Mouse (Mus musculus): ENCODE data around the gene Parvb. TPM values are rescaled to one million over a fixed set of nuclear protein-coding genes. Genes with fewer than 3 reads are reported as not detected.

The Parvb gene
- total RNA-seq, 2 experiments from 2014 or later, result 32.4 to 89.7 TPM

- ATAC-seq (replicated peaks; ENCODE audit: low FRiP score, poor library complexity, severe bottlenecking), result no peak
Observed at GRCm38 (mm10) chr15:84313566-84313878, 81.7 kb downstream of the Parvb start.

DNA sequence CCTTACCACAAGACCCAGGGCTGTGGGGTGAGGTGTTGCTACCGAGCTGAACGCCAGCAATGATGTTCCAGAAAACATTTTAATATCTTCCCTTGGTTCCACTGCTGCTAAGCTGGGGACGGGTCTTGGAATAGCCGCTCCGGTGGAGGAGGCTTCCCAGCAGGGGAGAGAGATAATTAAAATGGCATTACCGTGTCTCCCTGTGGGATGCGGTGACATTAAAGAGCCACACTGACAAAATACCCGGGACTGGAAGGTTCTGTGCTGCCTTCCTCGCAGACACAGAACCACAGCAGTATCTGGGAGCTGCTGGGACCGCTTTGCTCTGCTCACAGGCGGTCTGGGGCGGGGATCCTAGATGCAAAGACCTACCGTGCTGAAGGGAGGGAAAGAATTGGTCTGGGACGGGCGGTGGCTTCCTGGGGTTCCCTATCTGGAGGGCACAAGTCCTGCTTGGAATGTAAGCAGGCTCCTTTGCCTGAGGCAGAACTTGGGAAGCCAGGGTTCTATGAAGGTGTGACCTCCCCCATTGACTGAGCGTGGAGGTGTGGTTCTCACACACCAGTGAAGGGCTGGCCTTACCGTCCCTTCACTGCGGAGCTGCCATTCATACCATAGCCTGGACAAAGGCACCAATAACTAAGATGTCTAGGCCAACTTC is 82.7 kb downstream of the Parvb start:
- no peak for ATAC-seq (replicated peaks; ENCODE audit: low FRiP score, poor library complexity, severe bottlenecking)

DNA sequence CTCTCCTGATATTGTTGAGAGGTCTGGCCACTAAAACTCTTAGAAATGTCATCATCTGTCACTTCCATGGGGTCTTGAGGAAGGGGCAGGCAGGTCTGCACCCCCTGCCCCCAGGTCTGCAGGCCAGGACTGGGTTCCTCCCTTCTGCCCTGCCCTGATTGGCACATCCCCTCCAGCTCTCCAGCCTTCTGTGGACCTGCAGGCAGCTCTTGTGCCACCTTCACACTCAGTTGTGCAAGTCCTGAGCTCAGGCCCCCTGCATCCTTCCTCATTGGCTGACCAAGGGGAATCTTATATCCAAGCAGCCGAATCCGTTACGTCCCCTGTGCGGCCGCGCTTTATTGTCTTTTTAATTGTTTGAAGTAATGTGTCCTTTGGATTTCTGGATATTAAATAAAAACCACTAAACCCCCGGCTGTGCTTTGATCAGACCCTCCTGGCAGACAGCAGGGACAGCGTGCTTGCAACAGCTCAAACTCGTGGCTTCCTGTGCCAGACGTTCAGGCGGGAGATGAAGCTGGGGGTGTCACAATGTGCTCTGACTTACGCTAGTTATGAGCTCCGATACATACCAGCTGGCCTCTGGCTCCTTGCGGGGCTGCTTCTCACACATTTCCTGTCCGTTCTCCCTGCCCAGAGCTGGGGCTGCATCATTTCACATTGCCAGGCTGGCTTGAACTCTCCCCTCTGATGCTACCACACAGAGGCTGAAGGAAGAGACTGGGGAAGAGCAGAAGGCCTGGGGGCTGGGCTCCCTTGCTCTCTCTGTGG is 83.6 kb downstream of the Parvb start:
- no peak for ATAC-seq (replicated peaks; ENCODE audit: low FRiP score, poor library complexity, severe bottlenecking)

GRCm38 (mm10) chr15:84319393-84319792 is 87.5 kb downstream of the Parvb start:
- no peak for ATAC-seq (replicated peaks; ENCODE audit: low FRiP score, poor library complexity, severe bottlenecking)

- ATAC-seq (replicated peaks; ENCODE audit: low FRiP score, poor library complexity, severe bottlenecking), result no peak
Observed at GRCm38 (mm10) chr15:84321544-84322174, 89.8 kb downstream of the Parvb start.

- no peak for ATAC-seq (replicated peaks; ENCODE audit: low FRiP score, poor library complexity, severe bottlenecking)
Observed at GRCm38 (mm10) chr15:84323966-84324869, 92.4 kb downstream of the Parvb start, which contains the start of gene Parvg. TSS of gene Parvg (plus strand) at chr15:84324026.

DNA sequence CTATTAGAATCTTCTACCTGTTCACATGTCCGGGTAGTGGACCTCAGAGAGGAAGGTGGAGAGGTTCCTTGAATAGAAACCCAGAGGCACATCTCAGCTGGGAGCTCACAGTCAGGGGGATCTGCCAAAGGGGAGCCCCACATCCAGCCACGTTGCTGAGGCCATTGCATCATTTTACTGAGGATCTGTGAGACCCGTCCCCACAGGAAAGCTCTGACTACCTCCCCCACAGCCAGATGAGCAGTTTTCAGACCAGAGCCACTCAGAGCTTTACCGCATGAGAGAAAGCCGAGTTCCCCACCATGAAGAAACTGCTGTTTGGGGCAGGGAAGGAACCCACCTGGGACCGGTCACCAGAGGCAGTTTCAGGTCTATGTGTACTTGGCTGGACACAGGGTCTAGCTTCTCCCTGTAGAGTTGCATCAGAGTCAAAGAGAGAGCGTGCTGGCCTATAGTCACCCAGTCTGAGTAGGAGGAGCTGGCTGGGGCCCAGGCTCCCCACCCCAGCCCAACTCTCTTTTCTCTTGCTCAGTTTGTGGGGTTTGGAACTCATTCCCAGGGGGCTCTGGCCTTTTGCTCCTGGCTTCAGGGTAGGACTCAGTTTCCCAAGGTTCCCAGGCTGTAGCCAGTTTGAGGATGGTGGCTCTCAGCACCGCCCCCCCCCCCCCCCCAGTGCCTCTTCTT is 93.2 kb downstream of the Parvb start:
- ATAC-seq (replicated peaks; ENCODE audit: low FRiP score, poor library complexity, severe bottlenecking), result no peak

- ATAC-seq (replicated peaks; ENCODE audit: low FRiP score, poor library complexity, severe bottlenecking), result no peak
Observed at GRCm38 (mm10) chr15:84325736-84326135, 93.9 kb downstream of the Parvb start.

GRCm38 (mm10) chr15:84328870-84329269 is 97.0 kb downstream of the Parvb start:
- no peak for ATAC-seq (replicated peaks; ENCODE audit: low FRiP score, poor library complexity, severe bottlenecking)

GRCm38 (mm10) chr15:84329940-84330339 is 98.1 kb downstream of the Parvb start:
- ATAC-seq (replicated peaks; ENCODE audit: low FRiP score, poor library complexity, severe bottlenecking), result no peak

DNA sequence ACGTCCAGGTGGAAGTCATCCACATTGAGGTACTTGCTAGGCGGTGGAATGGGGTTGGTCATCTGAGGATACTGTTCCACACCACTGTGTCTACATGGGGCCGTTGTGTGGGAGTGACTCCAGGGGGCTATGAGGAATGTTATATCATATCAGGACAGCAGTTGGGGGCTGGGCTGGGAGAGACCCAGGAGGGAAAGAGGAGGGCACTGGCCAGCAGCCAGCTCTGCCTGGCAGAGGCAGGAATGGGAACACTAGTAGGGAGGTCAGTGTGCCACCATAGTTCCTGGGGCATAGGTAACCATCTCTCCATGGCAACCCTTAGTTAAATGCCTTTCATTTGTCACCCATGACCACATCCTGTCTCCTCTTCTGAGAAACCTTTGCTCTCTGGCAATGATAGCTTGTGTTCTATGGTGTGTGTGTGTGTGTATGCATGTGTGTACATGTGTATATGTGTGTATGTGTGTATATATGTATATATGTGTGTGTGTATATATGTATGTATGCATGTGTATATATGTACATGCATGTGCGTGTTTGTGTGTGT is 99.3 kb downstream of the Parvb start:
- ATAC-seq (replicated peaks; ENCODE audit: low FRiP score, poor library complexity, severe bottlenecking), result no peak

DNA sequence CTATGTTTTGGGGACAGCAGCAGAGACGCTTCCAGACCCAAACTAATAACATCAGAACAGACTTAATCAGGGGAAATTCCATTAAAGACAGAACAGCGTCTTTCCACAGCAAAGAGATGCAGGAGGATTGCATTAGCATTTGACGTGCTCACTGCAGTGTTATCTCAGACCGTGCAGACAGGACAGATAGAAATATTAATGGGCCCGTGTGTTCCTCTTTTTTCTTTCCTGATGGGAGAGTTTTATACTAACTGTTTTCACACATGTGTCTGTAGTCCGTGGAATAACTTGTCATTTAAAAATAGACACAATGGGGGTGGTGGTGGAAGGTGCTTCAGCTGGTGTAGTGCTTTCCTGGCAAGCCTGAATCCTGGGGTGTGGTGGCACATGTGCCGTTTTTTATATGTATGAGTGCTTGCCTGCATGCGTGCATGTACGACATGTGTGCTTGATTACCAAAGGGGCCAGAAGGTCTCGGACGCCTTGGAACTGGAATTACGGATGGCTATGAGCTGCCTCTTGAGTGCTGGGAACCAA is 104.5 kb downstream of the Parvb start:
- no peak for ATAC-seq (replicated peaks; ENCODE audit: low FRiP score, poor library complexity, severe bottlenecking)

- ATAC-seq (replicated peaks; ENCODE audit: low FRiP score, poor library complexity, severe bottlenecking), result no peak
Observed at GRCm38 (mm10) chr15:84337599-84337998, 105.8 kb downstream of the Parvb start.

GRCm38 (mm10) chr15:84340926-84341325 is 109.1 kb downstream of the Parvb start:
- no peak for ATAC-seq (replicated peaks; ENCODE audit: low FRiP score, poor library complexity, severe bottlenecking)

GRCm38 (mm10) chr15:84348769-84349168 is 116.9 kb downstream of the Parvb start:
- no peak for ATAC-seq (replicated peaks; ENCODE audit: low FRiP score, poor library complexity, severe bottlenecking)

DNA sequence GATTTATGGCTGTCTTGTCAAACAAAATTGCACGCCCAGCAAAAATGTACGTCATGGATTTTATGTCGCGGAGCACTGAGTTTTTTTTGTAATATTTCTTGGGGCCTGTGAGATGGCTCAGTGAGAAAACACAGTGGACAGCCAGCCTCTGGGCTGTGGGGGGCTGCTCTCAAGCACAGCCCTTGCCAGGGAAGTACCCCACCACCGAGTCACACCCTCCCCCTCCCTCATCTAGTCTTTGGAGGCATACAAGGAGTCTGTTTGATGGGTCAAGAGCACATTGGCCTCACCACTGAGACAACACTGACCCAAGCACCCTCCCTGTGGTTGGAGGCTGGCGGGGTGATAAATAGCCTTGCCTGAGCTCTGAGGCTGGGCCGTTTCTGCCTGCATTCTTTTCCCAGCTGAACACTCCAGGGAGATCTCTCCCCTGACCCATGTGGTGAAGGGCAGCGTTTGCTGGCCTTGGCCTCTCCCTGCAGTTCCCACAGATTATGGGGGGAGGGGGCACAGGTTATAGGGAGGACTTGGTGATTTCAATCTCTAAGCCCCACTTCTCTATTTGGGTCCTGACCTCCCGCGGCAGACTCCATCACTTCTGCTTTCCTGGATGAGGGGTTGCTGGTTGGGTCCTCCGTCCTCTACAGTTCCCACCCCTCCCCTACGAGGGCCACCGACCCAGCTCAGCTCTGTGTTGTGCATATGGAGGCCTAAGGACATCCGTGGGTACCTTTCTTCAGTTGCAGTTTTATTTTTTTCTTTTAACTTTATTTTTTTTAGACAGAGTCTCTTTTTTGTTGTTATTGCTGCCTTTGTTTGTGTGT is 118.3 kb downstream of the Parvb start:
- no peak for ATAC-seq (replicated peaks; ENCODE audit: low FRiP score, poor library complexity, severe bottlenecking)

DNA sequence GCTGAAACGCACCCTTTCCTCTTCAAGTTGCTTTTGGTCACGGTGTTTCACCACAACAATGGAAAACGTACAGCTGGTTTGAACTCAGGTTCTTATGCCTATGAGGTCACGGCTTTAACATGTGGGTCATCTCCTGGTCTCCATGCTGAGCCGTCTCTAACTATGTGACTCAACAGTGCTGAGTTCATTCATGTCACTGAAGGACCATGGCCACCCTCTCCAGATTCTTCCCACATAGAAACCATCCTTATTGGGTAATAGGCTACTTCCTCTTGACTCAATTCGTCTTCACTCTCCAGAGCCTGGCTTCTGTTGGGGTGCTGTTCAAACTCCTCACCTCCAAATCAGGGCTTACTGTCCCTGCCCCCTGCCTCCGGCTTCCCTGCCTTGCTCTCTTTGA is 119.5 kb downstream of the Parvb start:
- no peak for ATAC-seq (replicated peaks; ENCODE audit: low FRiP score, poor library complexity, severe bottlenecking)

Measured in erythroid progenitor cell, adult 5-6 weeks (primary cell).